Mouse (Mus musculus): ENCODE results near the gene Gm6020. TPM values are rescaled to one million over a fixed set of nuclear protein-coding genes. Genes with fewer than 3 reads are reported as not detected.

Gene Gm6020
- total and polyA plus RNA-seq, 2 experiments: not detected

DNA sequence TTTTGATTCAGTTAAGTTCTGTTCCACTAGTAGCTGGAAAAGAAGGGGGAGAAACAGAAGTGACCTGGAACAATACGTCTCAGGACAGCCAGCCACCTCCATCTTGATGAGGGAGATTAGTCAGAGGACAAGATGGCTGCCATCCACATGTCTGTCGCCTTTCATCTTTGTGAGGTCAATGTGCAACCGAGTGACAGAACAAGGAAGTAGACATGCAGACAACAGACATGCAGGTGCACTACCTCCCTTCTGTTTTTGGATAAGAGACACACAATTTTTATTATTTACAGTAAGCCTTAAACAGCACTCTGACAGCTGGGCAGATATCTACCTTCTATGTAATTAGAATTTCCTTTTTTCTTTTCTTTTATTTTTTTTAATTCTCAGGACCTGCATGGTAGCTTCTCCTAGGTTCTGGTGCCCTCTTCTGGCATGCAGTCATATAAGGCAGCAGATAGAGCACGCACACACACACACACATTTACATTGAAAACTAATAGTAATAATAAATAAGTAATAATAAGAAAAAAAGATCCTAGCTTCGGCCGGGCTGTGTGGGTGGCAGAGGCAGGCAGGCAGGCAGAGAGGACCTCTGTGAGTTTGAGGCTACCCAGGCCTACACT lies 40.1 kb downstream of the Gm6020 start:
- H3K4me3 ChIP-seq (ENCODE audit: insufficient read depth, low read depth, low read length): no peak overlapping the region
- no peaks in the 10 kb centered on the region for H3K79me2 ChIP-seq (ENCODE audit: control insufficient read depth, insufficient read depth, low read length)
- peaks cover 4% of the 10 kb centered on the region; the same call in 1 of the 2 replicates for H3K4me1 ChIP-seq (ENCODE audit: control insufficient read depth, insufficient read depth, low read length)
- TF ChIP-seq CTCF (IDR thresholded peaks at IDR 0.05; ENCODE audit: low read depth, low read length) (no peak), POLR2A (IDR thresholded peaks at IDR 0.05; ENCODE audit: extremely low read depth, insufficient read depth, low read length) (no peak)
- no peaks in the 10 kb centered on the region for H3K36me3 ChIP-seq (ENCODE audit: control insufficient read depth, insufficient read depth, low read length)
- WGBS: 90% methylated on average over 6 of the region's 6 CpGs
- DNase-seq (ENCODE audit: extremely low read depth, low read depth, low spot score): peak; percentile 64
- H3K9ac ChIP-seq (ENCODE audit: low read depth, low read length): no peak overlapping the region
- no peaks in the 10 kb centered on the region for H3K27me3 ChIP-seq (ENCODE audit: control insufficient read depth, insufficient read depth, low read length)
- no peak overlapping the region for H3K27ac ChIP-seq (replicated peaks; ENCODE audit: insufficient read depth, low read depth, low read length)

DNA sequence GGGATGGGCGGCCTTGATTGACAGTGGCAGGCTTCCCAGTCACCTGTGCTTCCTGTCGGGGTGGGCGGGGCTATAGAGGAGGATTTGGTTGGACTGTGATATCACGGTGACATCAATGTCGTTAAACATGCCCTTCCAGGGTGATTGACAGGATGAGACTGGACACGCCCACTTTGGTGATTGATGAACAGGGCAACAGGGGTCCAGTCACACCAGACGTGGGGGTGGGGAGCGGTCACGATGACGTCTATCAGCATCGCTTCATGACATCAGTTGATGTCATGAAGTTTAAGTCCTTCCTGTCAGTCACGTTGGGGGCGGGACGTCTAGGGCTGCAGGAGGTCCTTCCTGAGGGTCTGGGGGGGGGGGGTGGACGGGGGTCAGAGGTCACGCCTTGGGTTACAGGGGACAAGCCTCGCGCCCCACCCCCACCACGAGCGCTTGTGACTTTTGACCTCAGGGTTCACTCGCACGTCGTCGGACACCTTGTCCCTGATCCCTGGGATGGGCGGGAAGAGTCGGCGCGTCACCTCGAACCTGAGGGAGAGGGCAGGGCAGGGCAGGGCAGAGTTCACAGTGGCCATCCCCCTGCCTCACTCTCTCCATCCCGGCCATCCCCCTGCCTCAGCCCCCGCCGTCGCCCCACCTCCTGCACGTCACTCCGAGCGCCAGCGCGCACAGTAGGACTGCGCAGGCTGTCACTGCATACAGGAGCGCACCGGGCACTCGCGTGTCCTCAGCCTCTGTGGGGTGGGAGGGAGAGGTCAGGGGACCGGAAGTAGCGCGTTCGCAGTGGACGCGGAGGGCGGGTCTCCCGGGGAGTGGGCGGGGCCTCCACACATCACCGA lies 41.2 kb downstream of the Gm6020 start:
- H3K9ac ChIP-seq (ENCODE audit: low read depth, low read length): no peak overlapping the region
- no peak overlapping the region for H3K27ac ChIP-seq (replicated peaks; ENCODE audit: insufficient read depth, low read depth, low read length)
- peaks cover 4% of the 10 kb centered on the region; the same call in 1 of the 2 replicates for H3K4me1 ChIP-seq (ENCODE audit: control insufficient read depth, insufficient read depth, low read length)
- H3K27me3 ChIP-seq (ENCODE audit: control insufficient read depth, insufficient read depth, low read length): no peaks in the 10 kb centered on the region
- WGBS: 40% methylated on average over 53 of the region's 53 CpGs
- no peaks in the 10 kb centered on the region for H3K36me3 ChIP-seq (ENCODE audit: control insufficient read depth, insufficient read depth, low read length)
- no peak for DNase-seq (ENCODE audit: extremely low read depth, low read depth, low spot score)
- H3K4me3 ChIP-seq (ENCODE audit: insufficient read depth, low read depth, low read length): peak overlapping the region; percentile 39; the same call in 1 of the 2 replicates
- H3K79me2 ChIP-seq (ENCODE audit: control insufficient read depth, insufficient read depth, low read length): no peaks in the 10 kb centered on the region
- no peak for TF ChIP-seq CTCF (IDR thresholded peaks at IDR 0.05; ENCODE audit: low read depth, low read length)
- TF ChIP-seq POLR2A (IDR thresholded peaks at IDR 0.05; ENCODE audit: extremely low read depth, insufficient read depth, low read length): no peak

GRCm38 (mm10) chr19:61225526-61226400 lies 42.1 kb downstream of the Gm6020 start:
- no peak overlapping the region; the same call in 1 of the 2 replicates for H3K9ac ChIP-seq (ENCODE audit: low read depth, low read length)
- no peaks in the 10 kb centered on the region for H3K36me3 ChIP-seq (ENCODE audit: control insufficient read depth, insufficient read depth, low read length)
- no peaks in the 10 kb centered on the region for H3K27me3 ChIP-seq (ENCODE audit: control insufficient read depth, insufficient read depth, low read length)
- H3K4me3 ChIP-seq (ENCODE audit: insufficient read depth, low read depth, low read length): peak overlapping the region; percentile 63
- 13% methylated on average over 69 of the region's 70 CpGs for WGBS
- no peaks in the 10 kb centered on the region for H3K79me2 ChIP-seq (ENCODE audit: control insufficient read depth, insufficient read depth, low read length)
- no peak overlapping the region for H3K27ac ChIP-seq (replicated peaks; ENCODE audit: insufficient read depth, low read depth, low read length)
- DNase-seq (ENCODE audit: extremely low read depth, low read depth, low spot score): no peak
- H3K4me1 ChIP-seq (ENCODE audit: control insufficient read depth, insufficient read depth, low read length): peaks cover 4% of the 10 kb centered on the region; the same call in 1 of the 2 replicates
- TF ChIP-seq CTCF (IDR thresholded peaks at IDR 0.05; ENCODE audit: low read depth, low read length): no peak
- no peak for TF ChIP-seq POLR2A (IDR thresholded peaks at IDR 0.05; ENCODE audit: extremely low read depth, insufficient read depth, low read length)

- H3K27me3 ChIP-seq (ENCODE audit: control insufficient read depth, insufficient read depth, low read length): no peaks in the 10 kb centered on the region
- DNase-seq (ENCODE audit: extremely low read depth, low read depth, low spot score): no peak
- H3K79me2 ChIP-seq (ENCODE audit: control insufficient read depth, insufficient read depth, low read length): no peaks in the 10 kb centered on the region
- peaks cover 4% of the 10 kb centered on the region; the same call in 1 of the 2 replicates for H3K4me1 ChIP-seq (ENCODE audit: control insufficient read depth, insufficient read depth, low read length)
- peak overlapping the region; percentile 63 for H3K4me3 ChIP-seq (ENCODE audit: insufficient read depth, low read depth, low read length)
- H3K27ac ChIP-seq (replicated peaks; ENCODE audit: insufficient read depth, low read depth, low read length): no peak overlapping the region
- no peak for TF ChIP-seq CTCF (IDR thresholded peaks at IDR 0.05; ENCODE audit: low read depth, low read length)
- TF ChIP-seq POLR2A (IDR thresholded peaks at IDR 0.05; ENCODE audit: extremely low read depth, insufficient read depth, low read length): no peak
- no peaks in the 10 kb centered on the region for H3K36me3 ChIP-seq (ENCODE audit: control insufficient read depth, insufficient read depth, low read length)
- 5% methylated on average over 71 of the region's 71 CpGs for WGBS
- no peak overlapping the region; the same call in 1 of the 2 replicates for H3K9ac ChIP-seq (ENCODE audit: low read depth, low read length)
Observed at GRCm38 (mm10) chr19:61226401-61226927, 42.8 kb downstream of the Gm6020 start.
